In genomic region chr1:91193242-91193641, GRCm38 (mm10) we compare ENCODE assay signal across 18 mouse cellular contexts. TPM values are rescaled to one million over a fixed set of nuclear protein-coding genes. Genes with fewer than 3 reads are reported as not detected.
DNase-seq lines count a peak whose midpoint lies in the region; ATAC-seq and TF ChIP-seq lines count a peak whose summit lies in the region.
"Had no signal": no experiment of that assay in that cellular context is flagged by ENCODE, and none has a peak within 500 bp of the region (broad histone marks: within the 10 kb centered on the region; RNA-seq: fewer than 3 reads in every experiment).

No protein-coding gene starts in this region.

- no peak overlapping the region for H3K4me3 ChIP-seq in heart, embryonic 10.5 days
- peak overlapping the region; percentile 7; the same call in 1 of the 2 replicates for H3K4me3 ChIP-seq in thymus, adult 2 months (ENCODE audit: control insufficient read depth, insufficient read depth, low read length)
- no peak overlapping the region for H3K4me3 ChIP-seq in intestine, embryonic 15.5 days (replicated peaks)
- H3K4me3 ChIP-seq: embryonic facial prominence, embryonic 10.5 days; heart, embryonic 12.5 days; kidney, embryonic 15.5 days; midbrain, embryonic 12.5 days; neural tube, embryonic 15.5 days had no signal

- 77% methylated on average over 4 of the region's 4 CpGs for WGBS in heart, embryonic 10.5 days
- WGBS in thymus, adult 2 months: 10% methylated on average over 4 of the region's 4 CpGs
- WGBS in intestine, embryonic 15.5 days: 83% methylated on average over 4 of the region's 4 CpGs

- TF ChIP-seq CTCF in thymus, adult 2 months (IDR thresholded peaks at IDR 0.05; ENCODE audit: borderline replicate concordance, control insufficient read depth, extremely low read depth, insufficient read depth, low read length, poor library complexity): 0 out of 2 replicates have a peak, but pooled peaks have one; percentile 8

- no peaks in the 10 kb centered on the region for H3K9me3 ChIP-seq in heart, embryonic 10.5 days
- H3K9me3 ChIP-seq in intestine, embryonic 15.5 days: no peaks in the 10 kb centered on the region
- H3K9me3 ChIP-seq: embryonic facial prominence, embryonic 10.5 days; heart, embryonic 12.5 days; kidney, embryonic 15.5 days; midbrain, embryonic 12.5 days; neural tube, embryonic 15.5 days had no signal

- peaks cover 2% of the 10 kb centered on the region; the same call in 1 of the 2 replicates for H3K36me3 ChIP-seq in heart, embryonic 10.5 days
- peaks cover 32% of the 10 kb centered on the region for H3K36me3 ChIP-seq in thymus, adult 2 months (ENCODE audit: control insufficient read depth, insufficient read depth, low read length)
- no peaks in the 10 kb centered on the region for H3K36me3 ChIP-seq in intestine, embryonic 15.5 days
- H3K36me3 ChIP-seq: embryonic facial prominence, embryonic 10.5 days; heart, embryonic 12.5 days; kidney, embryonic 15.5 days; midbrain, embryonic 12.5 days; neural tube, embryonic 15.5 days had no signal

- ATAC-seq in inflammation-experienced regulatory T-cells, adult 6 months: peak; percentile 87
- no peak for ATAC-seq in cerebellum, adult (ENCODE audit: insufficient number of reproducible peaks, low FRiP score, low TSS enrichment)
- ATAC-seq in intestine, embryonic 15.5 days: no peak

- 0 out of 2 replicates have a peak overlapping the region, but pooled peaks have one; percentile 4 for H3K27ac ChIP-seq in heart, embryonic 10.5 days
- H3K27ac ChIP-seq in thymus, adult 2 months (ENCODE audit: control insufficient read depth, insufficient read depth, low read length): peak overlapping the region; percentile 97
- H3K27ac ChIP-seq in intestine, embryonic 15.5 days: no peak overlapping the region
- H3K27ac ChIP-seq: embryonic facial prominence, embryonic 10.5 days; kidney, embryonic 15.5 days; midbrain, embryonic 12.5 days; neural tube, embryonic 15.5 days had no signal

- intact Hi-C loops in heart, postnatal 10 days (cut with DNase I): no loop called here

- no peak for DNase-seq in heart, embryonic 10.5 days (ENCODE audit: low spot score)
- DNase-seq in heart, postnatal 10 days: no peak
- DNase-seq in B cell, adult 2 months: peak; percentile 36 to 41
- DNase-seq in thymus, adult 2 months: peak; percentile 85
- no peak for DNase-seq in neural tube, embryonic 10.5 days (ENCODE audit: extremely low spot score, low spot score)
- DNase-seq: adrenal gland, postnatal 36 days; cerebellum, postnatal 14 days; gastrocnemius, postnatal 36 days; lung, postnatal 36 days had no signal

- 0 out of 2 replicates have a peak, but pooled peaks cover 7% of the 10 kb centered on the region for H3K27me3 ChIP-seq in heart, embryonic 10.5 days (ENCODE audit: insufficient read depth, poor library complexity, severe bottlenecking)
- no peaks in the 10 kb centered on the region for H3K27me3 ChIP-seq in thymus, adult 2 months (ENCODE audit: control insufficient read depth, insufficient read depth, low read length)
- H3K27me3 ChIP-seq in intestine, embryonic 15.5 days (replicated peaks): no peaks in the 10 kb centered on the region
- H3K27me3 ChIP-seq: heart, embryonic 12.5 days; neural tube, embryonic 15.5 days had no signal

- H3K9ac ChIP-seq in intestine, embryonic 15.5 days: no peak overlapping the region
- H3K9ac ChIP-seq: heart, embryonic 12.5 days; kidney, embryonic 15.5 days; midbrain, embryonic 12.5 days; neural tube, embryonic 15.5 days had no signal

- no peak overlapping the region for H3K4me2 ChIP-seq in intestine, embryonic 15.5 days (replicated peaks)
- H3K4me2 ChIP-seq: heart, embryonic 12.5 days; kidney, embryonic 15.5 days; midbrain, embryonic 12.5 days; neural tube, embryonic 15.5 days had no signal

- TF ChIP-seq POLR2A in thymus, adult 2 months (IDR thresholded peaks at IDR 0.05; ENCODE audit: control insufficient read depth, extremely low read depth, insufficient read depth, low read length, poor library complexity): peak; percentile 78

- H3K4me1 ChIP-seq in heart, embryonic 10.5 days: peaks cover 12% of the 10 kb centered on the region; the same call in 1 of the 2 replicates
- peaks cover 73% of the 10 kb centered on the region for H3K4me1 ChIP-seq in thymus, adult 2 months (replicated peaks; ENCODE audit: control insufficient read depth, insufficient read depth, low read length)
- no peaks in the 10 kb centered on the region for H3K4me1 ChIP-seq in intestine, embryonic 15.5 days (replicated peaks)
- H3K4me1 ChIP-seq: embryonic facial prominence, embryonic 10.5 days; kidney, embryonic 15.5 days; midbrain, embryonic 12.5 days; neural tube, embryonic 15.5 days had no signal

RNA-seq across cellular contexts. Expression of gene Ramp1, which starts 13.6 kb away (rescaled TPM):
- 16.8 and 24.9 TPM in 2 replicates for polyA plus RNA-seq in heart, embryonic 10.5 days (2016; fragmentation: Nextera tagmentation; extraction: Ambion mirVana)
- 10 to 100 TPM; 20.0 to 20.2 TPM for total RNA-seq in heart, postnatal 10 days (2021)
- 10 to 100 TPM; 10.3 to 37.8 (median 35.7) TPM for polyA plus RNA-seq in inflammation-experienced regulatory T-cells, adult 6 months (2017; shearing (Covaris generic))
- 261 and 288 TPM in 2 replicates for polyA plus RNA-seq in thymus, adult 2 months (2012; rRNA removed)
- 7.9 and 9.4 TPM in 2 replicates for polyA plus RNA-seq in intestine, embryonic 15.5 days (2015; fragmentation: Nextera tagmentation; extraction: Ambion mirVana)
- total RNA-seq: CH12.LX had no signal

RNA-seq across cellular contexts. Expression of gene Rbm44, which starts 48.4 kb away (rescaled TPM):
- 1.3 and 2.9 TPM in 2 replicates for polyA plus RNA-seq in heart, embryonic 10.5 days (2016; fragmentation: Nextera tagmentation; extraction: Ambion mirVana)
- total RNA-seq in heart, postnatal 10 days (2021): under 1 TPM; 0.45 to 0.50 TPM
- 1 to 10 TPM in 2 of 3 experiments, not detected in 1; 1.3 to 8.0 TPM for polyA plus RNA-seq in inflammation-experienced regulatory T-cells, adult 6 months (2017; shearing (Covaris generic))
- 0.27 and 0.70 TPM in 2 replicates for polyA plus RNA-seq in thymus, adult 2 months (2012; rRNA removed)
- polyA plus RNA-seq in intestine, embryonic 15.5 days (2015; fragmentation: Nextera tagmentation; extraction: Ambion mirVana): 0.67 and 0.68 TPM in 2 replicates
- total RNA-seq: adrenal gland, postnatal 36 days; gastrocnemius, postnatal 36 days had no signal

RNA-seq across cellular contexts. Expression of gene Ube2f, which starts 56.9 kb away (rescaled TPM):
- 76.9 and 82.8 TPM in 2 replicates for polyA plus RNA-seq in heart, embryonic 10.5 days (2016; fragmentation: Nextera tagmentation; extraction: Ambion mirVana)
- 10 to 100 TPM; 54.8 to 60.2 TPM for total RNA-seq in heart, postnatal 10 days (2021)
- polyA plus RNA-seq in inflammation-experienced regulatory T-cells, adult 6 months (2017; shearing (Covaris generic)): 100 to 1,000 TPM in 2 of 3 experiments, 10 to 100 TPM in 1; 86.0 to 104 (median 100) TPM
- polyA plus RNA-seq in thymus, adult 2 months (2012; rRNA removed): 32.5 and 36.7 TPM in 2 replicates
- polyA plus RNA-seq in intestine, embryonic 15.5 days (2015; fragmentation: Nextera tagmentation; extraction: Ambion mirVana): 65.1 and 66.7 TPM in 2 replicates

Comparison
In these comparisons a context has a peak if more than half of its experiments do, and no peak if none do; other contexts are left out.
1. DNase-seq: peak in B cell, adult 2 months (2 of 2) and thymus, adult 2 months (single experiment); none in heart, embryonic 10.5 days (single experiment), heart, postnatal 10 days (0 of 2) and neural tube, embryonic 10.5 days (single experiment).